Comparison of ENCODE assay signal across 27 mouse cellular contexts in genomic region chr6:60411669-60412068, GRCm38 (mm10).
DNase-seq lines count a peak whose midpoint lies in the region; ATAC-seq and TF ChIP-seq lines count a peak whose summit lies in the region.
"Had no signal": no experiment of that assay in that cellular context is flagged by ENCODE, and none has a peak within 500 bp of the region (broad histone marks: within the 10 kb centered on the region; RNA-seq: fewer than 3 reads in every experiment).

No protein-coding gene starts in this region.

- no peak for TF ChIP-seq CTCF in E14TG2a.4 (conservative IDR thresholded peaks at IDR 0.05; ENCODE audit: low read length)

- peaks cover 21% of the 10 kb centered on the region for H3K9me3 ChIP-seq in E14TG2a.4 (ENCODE audit: low read length)
- H3K9me3 ChIP-seq in kidney, embryonic 16.5 days (ENCODE audit: low read length): no peaks in the 10 kb centered on the region
- H3K9me3 ChIP-seq: embryonic facial prominence, embryonic 13.5 days; embryonic facial prominence, embryonic 15.5 days; forebrain, embryonic 10.5 days; forebrain, embryonic 12.5 days; G1E had no signal

- no peak overlapping the region for H3K27ac ChIP-seq in kidney, embryonic 16.5 days (ENCODE audit: low read length)
- H3K27ac ChIP-seq: embryonic facial prominence, embryonic 13.5 days; embryonic facial prominence, embryonic 15.5 days; forebrain, embryonic 10.5 days; forebrain, embryonic 12.5 days had no signal

- no peak overlapping the region for H3K9ac ChIP-seq in kidney, embryonic 16.5 days (replicated peaks; ENCODE audit: low read length)
- H3K9ac ChIP-seq: embryonic facial prominence, embryonic 13.5 days; embryonic facial prominence, embryonic 15.5 days; forebrain, embryonic 12.5 days had no signal

- H3K27me3 ChIP-seq in E14TG2a.4 (ENCODE audit: insufficient read depth, low read length): no peaks in the 10 kb centered on the region
- H3K27me3 ChIP-seq in kidney, embryonic 16.5 days (ENCODE audit: insufficient read depth, low read length): no peaks in the 10 kb centered on the region
- H3K27me3 ChIP-seq: CH12.LX; embryonic facial prominence, embryonic 13.5 days; embryonic facial prominence, embryonic 15.5 days; forebrain, embryonic 12.5 days; Patski had no signal

- H3K36me3 ChIP-seq in E14TG2a.4 (ENCODE audit: insufficient read depth, low read length): peaks cover 17% of the 10 kb centered on the region
- H3K36me3 ChIP-seq in kidney, embryonic 16.5 days (ENCODE audit: insufficient read depth, low read length): no peaks in the 10 kb centered on the region
- H3K36me3 ChIP-seq: embryonic facial prominence, embryonic 13.5 days; embryonic facial prominence, embryonic 15.5 days; forebrain, embryonic 10.5 days; forebrain, embryonic 12.5 days; G1E had no signal

- H3K4me2 ChIP-seq in kidney, embryonic 16.5 days (replicated peaks; ENCODE audit: low read depth, low read length): no peak overlapping the region
- H3K4me2 ChIP-seq: embryonic facial prominence, embryonic 13.5 days; embryonic facial prominence, embryonic 15.5 days; forebrain, embryonic 12.5 days had no signal

- peaks cover 48% of the 10 kb centered on the region for H3K4me1 ChIP-seq in E14TG2a.4 (replicated peaks; ENCODE audit: low read depth, low read length)
- H3K4me1 ChIP-seq in kidney, embryonic 16.5 days (ENCODE audit: insufficient read depth, low read length): no peaks in the 10 kb centered on the region
- H3K4me1 ChIP-seq: embryonic facial prominence, embryonic 13.5 days; embryonic facial prominence, embryonic 15.5 days; forebrain, embryonic 10.5 days; forebrain, embryonic 12.5 days had no signal

- peak; percentile 38 for DNase-seq in ES-CJ7 (ENCODE audit: low read depth, low spot score)
- peak; percentile 61 for DNase-seq in ZHBTc4 (ENCODE audit: low read depth, low spot score)
- no peak for DNase-seq in gastrocnemius, postnatal 10 days
- DNase-seq: adrenal gland, adult 2 months; adrenal gland, postnatal 10 days; adrenal gland, postnatal 25 days; B cell, adult 2 months; cerebellum, adult 11 months; cerebellum, adult 18-20 months; cerebellum, adult 8-10 months; cerebellum, adult 9-11 months; cerebellum, postnatal 14 days; cerebellum, postnatal 36 days; embryo, embryonic 11 days had no signal

- H3K4me3 ChIP-seq in E14TG2a.4 (replicated peaks; ENCODE audit: low read length): 0 out of 2 replicates have a peak overlapping the region, but pooled peaks have one; percentile 14
- H3K4me3 ChIP-seq in kidney, embryonic 16.5 days (ENCODE audit: low read length): no peak overlapping the region
- H3K4me3 ChIP-seq: embryonic facial prominence, embryonic 13.5 days; embryonic facial prominence, embryonic 15.5 days; erythroblast, embryonic 14.5 days; forebrain, embryonic 10.5 days; forebrain, embryonic 12.5 days had no signal

- 92% methylated on average over 2 of the region's 2 CpGs for WGBS in kidney, embryonic 16.5 days

- ATAC-seq in kidney, embryonic 16.5 days (ENCODE audit: low FRiP score, low TSS enrichment): no peak
- ATAC-seq: CD4-positive, CD25-positive, alpha-beta regulatory T cell, adult 4 months; forebrain, embryonic 14.5 days; forebrain, embryonic 16.5 days; Patski had no signal
